Mouse (Mus musculus) forebrain, embryonic 16.5 days (tissue): ENCODE data around the gene Gcfc2. TPM values are rescaled to one million over a fixed set of nuclear protein-coding genes. Genes with fewer than 3 reads are reported as not detected.

ENCODE experiments used
- ATAC-seq: fragments of 200-750 bp; cut with Nextera tagmentation; 2 replicates; pipeline ENCODE4 v1.8.0; 2017; ENCODE audit warnings: mild to moderate bottlenecking, moderate library complexity
- H3K27ac ChIP-seq: fragments of 300-500 bp; sonication (generic); 2 replicates; pipeline ENCODE4 v1.5.1; 2014; ENCODE audit warnings: low read length, control low read depth
- H3K27me3 ChIP-seq: fragments of 300-500 bp; sonication (generic); replicated peaks from 2 replicates; pipeline ENCODE4 v1.6.1; 2014; ENCODE audit warnings: low read length; ENCODE audit not compliant: control insufficient read depth, insufficient read depth
- H3K36me3 ChIP-seq: fragments of 300-500 bp; sonication (generic); 2 replicates; pipeline ENCODE4 v1.6.1; 2014; ENCODE audit not compliant: control insufficient read depth, insufficient read depth
- H3K4me1 ChIP-seq: fragments of 300-500 bp; sonication (generic); replicated peaks from 2 replicates; pipeline ENCODE4 v1.6.1; 2014; ENCODE audit warnings: low read length; ENCODE audit not compliant: control insufficient read depth, insufficient read depth
- H3K4me2 ChIP-seq: fragments of 300-500 bp; sonication (generic); 2 replicates; pipeline ENCODE4 v1.6.1; 2014; ENCODE audit warnings: mild to moderate bottlenecking, low read length, control low read depth
- H3K4me3 ChIP-seq: fragments of 300-500 bp; sonication (generic); replicated peaks from 2 replicates; pipeline ENCODE4 v1.5.1; 2014; ENCODE audit warnings: mild to moderate bottlenecking, low read length, control low read depth
- H3K9ac ChIP-seq: fragments of 300-500 bp; sonication (generic); replicated peaks from 2 replicates; pipeline ENCODE4 v1.6.1; 2014; ENCODE audit warnings: low read depth, low read length, control low read depth
- H3K9me3 ChIP-seq: fragments of 300-500 bp; sonication (generic); 2 replicates; pipeline ENCODE4 v1.6.1; 2016; ENCODE audit warnings: low read length; ENCODE audit not compliant: control insufficient read depth
- WGBS: fragments of 180-500 bp; shearing (Covaris S2); extraction: QIAGEN DNeasy Blood & Tissue Kit; methylation state at CpG from one replicate; pipeline ENCODE4 v1.1.7; 2014; 5-methylcytosine and 5-hydroxymethylcytosine counted together
- microRNA counts: library from miRNA; unstranded; fragments of <30 nt; microRNA quantifications from one replicate; lab custom pipeline; 2016
- microRNA-seq: library from miRNA; unstranded; fragments of <30 nt; microRNA quantifications from one replicate; pipeline ENCODE4, GENCODE M21; 2017
- polyA plus RNA-seq: library from polyadenylated mRNA; unstranded; fragments of >200 nt; fragmentation: Nextera tagmentation; extraction: Ambion mirVana; gene quantifications from 2 replicates; pipeline ENCODE4 v1.2.1, GENCODE M21; 2015

Gene Gcfc2
- polyA plus RNA-seq, 1 experiment from 2014 or later: 7.3 TPM

DNA sequence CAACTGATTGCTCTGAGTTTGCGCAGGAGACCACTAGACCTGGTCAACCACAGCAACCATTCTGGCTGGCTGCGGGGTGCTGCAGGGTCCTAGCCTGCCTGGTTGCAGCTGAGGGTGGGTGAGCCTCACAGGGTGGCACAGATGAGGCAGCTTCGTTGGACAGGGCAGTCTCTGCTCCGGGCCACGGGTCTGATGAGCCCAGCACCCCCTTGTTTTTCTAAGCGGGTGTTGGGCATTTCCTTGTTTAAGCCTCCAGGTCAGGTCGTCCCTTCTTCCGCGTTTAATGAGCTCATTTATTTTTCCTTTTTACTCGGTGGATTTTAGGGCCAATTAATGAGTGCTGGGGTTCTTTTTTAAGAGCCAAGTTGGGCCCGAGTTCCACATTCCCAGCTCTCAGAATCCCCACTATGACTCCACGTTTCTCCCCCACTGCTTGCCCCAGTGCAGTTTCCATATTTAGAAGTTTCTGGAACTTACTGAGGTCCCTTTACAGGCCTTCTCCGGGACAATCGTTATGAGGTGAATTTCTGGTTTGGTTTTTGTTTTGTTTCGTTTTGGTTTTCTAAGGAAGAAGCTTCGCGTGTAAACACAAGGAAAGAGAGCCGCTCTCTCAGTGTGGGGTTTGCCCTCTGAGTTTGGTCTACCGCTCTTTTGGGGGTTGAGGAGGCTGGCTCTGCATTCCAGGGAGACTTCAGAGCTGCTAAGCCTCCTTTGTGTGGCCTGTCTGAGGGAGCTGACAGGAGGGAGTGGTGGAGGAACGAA is 66.8 kb downstream of the Gcfc2 start:
- Histone ChIP-seq H3K27me3 (no peaks in the 10 kb centered on the region), H3K36me3 (no peaks in the 10 kb centered on the region), H3K9me3 (no peaks in the 10 kb centered on the region), H3K27ac (no peak overlapping the region), H3K4me2 (peak overlapping the region; percentile 8; the same call in 1 of the 2 replicates), H3K4me1 (peaks cover 8% of the 10 kb centered on the region), H3K4me3 (no peak overlapping the region), H3K9ac (0 out of 2 replicates have a peak overlapping the region, but pooled peaks have one; percentile 17)
- WGBS: 16% methylated on average over 20 of the region's 20 CpGs
- ATAC-seq: peak; percentile 53; the same call in 1 of the 2 replicates

MicroRNAs within 50 kb of the gene (microRNA counts, 519-probe panel; counts per million panel counts)
- 2,447 counts per million, percentile 58 among the panel's probes with 10 or more counts for microRNA mmu-miR-468 (lab: Ali Mortazavi, UCI)

Small RNA genes within 50 kb of the gene (microRNA-seq; reads per million reads assigned to microRNA genes)
- gene Mir468: not detected
- not detected for gene Mir7232

Other genes starting within 250 kb of the Gcfc2 start
- 40.0 and 42.3 TPM in 2 replicates for gene Mrpl19, start 42.3 kb downstream of the Gcfc2 start, polyA plus RNA-seq
- gene Eva1a, start 117.4 kb downstream of the Gcfc2 start, polyA plus RNA-seq: 0.72 and 1.4 TPM in 2 replicates